ENCODE assay signal across 8 mouse cellular contexts in genomic region chr15:96459741-96460450, GRCm38 (mm10). TPM values are rescaled to one million over a fixed set of nuclear protein-coding genes. Genes with fewer than 3 reads are reported as not detected.
DNase-seq lines count a peak whose midpoint lies in the region; ATAC-seq and TF ChIP-seq lines count a peak whose summit lies in the region.

No protein-coding gene starts in this region.

- peak overlapping the region; percentile 63 for H3K4me2 ChIP-seq in intestine, postnatal 0 days (replicated peaks; ENCODE audit: low read depth)
- peak overlapping the region; percentile 53 for H3K4me2 ChIP-seq in midbrain, embryonic 16.5 days (ENCODE audit: low read length)

- H3K9ac ChIP-seq in intestine, postnatal 0 days (ENCODE audit: low read depth, low read length), result peak overlapping the region; percentile 98
- peak overlapping the region; percentile 83 for H3K9ac ChIP-seq in midbrain, embryonic 16.5 days (ENCODE audit: low read depth, low read length)

- whole genome bisulfite sequencing in intestine, postnatal 0 days, result under 1% methylated on average over 56 of the region's 71 CpGs
- under 1% methylated on average over 58 of the region's 71 CpGs for WGBS in midbrain, embryonic 16.5 days

- H3K4me1 ChIP-seq in intestine, postnatal 0 days (replicated peaks; ENCODE audit: control insufficient read depth, insufficient read depth, low read length), result peaks cover 3% of the 10 kb centered on the region; the same call in 1 of the 2 replicates
- peaks cover 21% of the 10 kb centered on the region for H3K4me1 ChIP-seq in midbrain, embryonic 16.5 days (ENCODE audit: control insufficient read depth, insufficient read depth, low read length)

- DNase-seq in 3134 (ENCODE audit: extremely low read depth, insufficient read length, low spot score) (peak; percentile 72), liver (peak; percentile 75)
- peak; percentile 87 for DNase-seq in adrenal gland, adult 2 months
- DNase-seq in embryo, embryonic 11.5 days (ENCODE audit: low read depth, low spot score), result peak; percentile 30
- DNase-seq in spleen, postnatal 10 days (ENCODE audit: low spot score in 2 of 2), result peak; percentile 70 to 77

- H3K27me3 ChIP-seq in intestine, postnatal 0 days (replicated peaks; ENCODE audit: control insufficient read depth, insufficient read depth, low read length), result no peaks in the 10 kb centered on the region
- no peaks in the 10 kb centered on the region for H3K27me3 ChIP-seq in midbrain, embryonic 16.5 days (ENCODE audit: control insufficient read depth, insufficient read depth, low read depth, low read length)

- no peak for TF ChIP-seq CTCF in intestine, postnatal 0 days (IDR thresholded peaks at IDR 0.05; ENCODE audit: low read depth)

- H3K4me3 ChIP-seq in intestine, postnatal 0 days (ENCODE audit: low read depth, low read length), result peak overlapping the region; percentile 93
- peak overlapping the region; percentile 89 for H3K4me3 ChIP-seq in midbrain, embryonic 16.5 days (ENCODE audit: low read depth, low read length)

- no peaks in the 10 kb centered on the region for H3K9me3 ChIP-seq in intestine, postnatal 0 days (ENCODE audit: control insufficient read depth)
- no peaks in the 10 kb centered on the region for H3K9me3 ChIP-seq in midbrain, embryonic 16.5 days (replicated peaks; ENCODE audit: control insufficient read depth, low read length, poor library complexity, severe bottlenecking)

- ATAC-seq in granulocyte monocyte progenitor cell, adult 5-6 weeks (replicated peaks; ENCODE audit: poor library complexity, severe bottlenecking), result peak; percentile 38
- peak; percentile 37 for ATAC-seq in intestine, postnatal 0 days
- ATAC-seq in midbrain, embryonic 16.5 days, result peak; percentile 46

- no peaks in the 10 kb centered on the region for H3K36me3 ChIP-seq in intestine, postnatal 0 days (ENCODE audit: control insufficient read depth, insufficient read depth)
- no peaks in the 10 kb centered on the region for H3K36me3 ChIP-seq in midbrain, embryonic 16.5 days (ENCODE audit: control insufficient read depth, insufficient read depth, low read length)

- H3K27ac ChIP-seq in intestine, postnatal 0 days (ENCODE audit: low read depth, low read length), result peak overlapping the region; percentile 100
- H3K27ac ChIP-seq in midbrain, embryonic 16.5 days (ENCODE audit: low read length), result peak overlapping the region; percentile 95

RNA-seq across cellular contexts. Expression of gene Scaf11, which starts 0.7 kb away (rescaled TPM):
- total RNA-seq in adrenal gland, adult 2 months (2021), result 10 to 100 TPM; 66.0 to 73.7 TPM
- 19.9 and 23.0 TPM in 2 replicates for polyA plus RNA-seq in adrenal gland, adult 2 months (2012; rRNA removed)
- 88.4 and 105 TPM in 2 replicates for total RNA-seq in granulocyte monocyte progenitor cell, adult 5-6 weeks (2014; fragmentation: Nextera tagmentation)
- 126 and 137 TPM in 2 replicates for total RNA-seq in granulocyte monocyte progenitor cell, adult 5-6 weeks (2017)
- 47.8 and 57.4 TPM in 2 replicates for polyA plus RNA-seq in intestine, postnatal 0 days (2015; fragmentation: Nextera tagmentation; extraction: Ambion mirVana)
- polyA plus RNA-seq in midbrain, embryonic 16.5 days (2015; fragmentation: Nextera tagmentation; extraction: Ambion mirVana), result 39.1 and 44.9 TPM in 2 replicates

Comparison
In these comparisons a context has a peak if more than half of its experiments do, and no peak if none do; other contexts are left out.
1. Peak in every context shown above with its lines: DNase-seq, ATAC-seq, H3K4me3 ChIP-seq and H3K27ac ChIP-seq.
2. DNase-seq: peak in every context shown above with its lines; median percentile 87 in adrenal gland, adult 2 months; 75 in liver; 74 in spleen, postnatal 10 days; 72 in 3134; 30 in embryo, embryonic 11.5 days.